Comparison of ENCODE assay signal across 2 mouse cellular contexts in the genomic region with DNA sequence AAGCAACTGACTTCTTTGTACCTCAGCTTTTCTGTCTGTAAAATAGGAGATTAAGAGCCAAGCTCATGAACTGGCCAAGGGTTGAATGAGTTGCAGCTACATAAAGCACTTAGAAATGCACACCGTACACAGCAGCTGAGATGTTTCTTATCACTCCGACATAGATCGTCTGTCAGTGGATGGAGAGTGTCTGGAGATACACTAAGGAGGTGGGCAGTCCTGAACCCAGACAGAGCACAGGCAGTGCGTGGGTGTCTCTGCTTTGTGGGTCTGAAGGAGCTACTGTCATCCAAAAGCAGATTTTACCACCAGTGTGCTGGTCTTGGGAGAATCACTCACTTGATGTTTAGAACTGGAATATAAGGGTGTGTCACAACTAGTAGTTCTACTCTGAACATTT.
TF ChIP-seq lines count a peak whose summit lies in the region.

No protein-coding gene starts in this region.

TF ChIP-seq in CH12.LX, 34 proteins besides CTCF, POLR2A, EP300 and RAD21:
- TF ChIP-seq ZC3H11A (IDR thresholded peaks at IDR 0.05; ENCODE audit: low read depth, low read length) (no peak), ETS1 (conservative IDR thresholded peaks at IDR 0.05; ENCODE audit: low read depth, low read length) (no peak), ZNF384 (IDR thresholded peaks at IDR 0.05; ENCODE audit: low read depth, low read length) (no peak), JUND (conservative IDR thresholded peaks at IDR 0.05; ENCODE audit: low read depth, low read length) (no peak), NELFE (IDR thresholded peaks at IDR 0.05; ENCODE audit: low read depth, low read length) (no peak), PAX5 (IDR thresholded peaks at IDR 0.05; ENCODE audit: low read length) (no peak), MAFK (IDR thresholded peaks at IDR 0.05; ENCODE audit: insufficient replicate concordance, low read length) (no peak), CHD2 (IDR thresholded peaks at IDR 0.05; ENCODE audit: low read length) (no peak), ZMIZ1 (IDR thresholded peaks at IDR 0.05; ENCODE audit: low read depth, low read length) (no peak), ZKSCAN1 (IDR thresholded peaks at IDR 0.05; ENCODE audit: borderline replicate concordance, low read depth, low read length) (no peak), MXI1 (IDR thresholded peaks at IDR 0.05; ENCODE audit: low read depth, low read length) (no peak), MYC (IDR thresholded peaks at IDR 0.05; ENCODE audit: low read depth, low read length) (no peak), POLR2AphosphoS2 (IDR thresholded peaks at IDR 0.05; ENCODE audit: low read depth, low read length) (no peak), CHD1 (IDR thresholded peaks at IDR 0.05; ENCODE audit: low read depth, low read length) (no peak), USF2 (conservative IDR thresholded peaks at IDR 0.05; ENCODE audit: low read depth, low read length) (no peak), HCFC1 (IDR thresholded peaks at IDR 0.05; ENCODE audit: low read depth, low read length) (no peak), UBTF (IDR thresholded peaks at IDR 0.05; ENCODE audit: low read depth, low read length) (no peak), E2F4 (IDR thresholded peaks at IDR 0.05; ENCODE audit: insufficient replicate concordance, low read depth, low read length) (no peak), SIN3A (IDR thresholded peaks at IDR 0.05; ENCODE audit: low read length) (no peak)

TF ChIP-seq in MEL, 35 proteins besides CTCF, POLR2A, EP300 and RAD21:
- TF ChIP-seq TCF12 (IDR thresholded peaks at IDR 0.05; ENCODE audit: low read depth, low read length) (no peak), GATA1 (IDR thresholded peaks at IDR 0.05; ENCODE audit: low read depth, low read length) (0 out of 2 replicates have a peak, but pooled peaks have one; percentile 26), MYC (IDR thresholded peaks at IDR 0.05; ENCODE audit: low read depth, low read length) (no peak), ETS1 (IDR thresholded peaks at IDR 0.05; ENCODE audit: low read depth, low read length) (no peak), CHD1 (IDR thresholded peaks at IDR 0.05; ENCODE audit: low read depth, low read length) (no peak)
